Mouse (Mus musculus) bone marrow, adult 2 months (tissue): ENCODE results near the gene Olfr1299.

ENCODE experiments used
- CTCF ChIP-seq: fragments of 200-500 bp; IDR thresholded peaks from 2 replicates; pipeline ENCODE4 v1.5.1; 2011; ENCODE audit warnings: low read length, control low read depth; ENCODE audit not compliant: control insufficient read depth, insufficient read depth
- POLR2A ChIP-seq: fragments of 200-500 bp; IDR thresholded peaks from 2 replicates; pipeline ENCODE4 v1.6.1; 2011; ENCODE audit warnings: low read depth, mild to moderate bottlenecking, control low read depth, low read length, borderline replicate concordance; ENCODE audit not compliant: control insufficient read depth

DNA sequence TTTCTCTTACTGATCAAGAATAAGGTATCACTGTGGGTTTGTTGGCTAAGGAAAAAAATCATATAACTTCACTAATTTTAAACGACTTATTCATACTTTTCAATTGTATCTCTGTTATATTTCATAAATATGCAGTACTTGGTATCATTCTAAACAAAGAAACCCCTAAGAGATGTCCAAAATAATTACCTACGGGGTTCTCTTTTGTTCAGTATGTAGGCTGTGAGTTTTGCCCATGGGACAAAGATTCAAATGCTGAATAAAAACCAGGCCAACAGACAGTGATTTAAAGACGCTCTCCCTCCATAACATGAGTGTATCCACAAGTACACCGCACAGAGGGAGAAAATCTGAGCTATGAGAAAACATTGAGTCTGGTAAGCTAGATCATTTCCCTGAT lies at the start of gene Olfr1299:
- TF ChIP-seq CTCF: no peak
- TF ChIP-seq POLR2A: no peak
